Mouse (Mus musculus): Measurements from ENCODE around the gene Trim11. TPM values are rescaled to one million over a fixed set of nuclear protein-coding genes. Genes with fewer than 3 reads are reported as not detected.

Gene Trim11
- total RNA-seq, 4 experiments from 2014 or later, result 4.8 to 8.5 (median 7.4) TPM

DNA sequence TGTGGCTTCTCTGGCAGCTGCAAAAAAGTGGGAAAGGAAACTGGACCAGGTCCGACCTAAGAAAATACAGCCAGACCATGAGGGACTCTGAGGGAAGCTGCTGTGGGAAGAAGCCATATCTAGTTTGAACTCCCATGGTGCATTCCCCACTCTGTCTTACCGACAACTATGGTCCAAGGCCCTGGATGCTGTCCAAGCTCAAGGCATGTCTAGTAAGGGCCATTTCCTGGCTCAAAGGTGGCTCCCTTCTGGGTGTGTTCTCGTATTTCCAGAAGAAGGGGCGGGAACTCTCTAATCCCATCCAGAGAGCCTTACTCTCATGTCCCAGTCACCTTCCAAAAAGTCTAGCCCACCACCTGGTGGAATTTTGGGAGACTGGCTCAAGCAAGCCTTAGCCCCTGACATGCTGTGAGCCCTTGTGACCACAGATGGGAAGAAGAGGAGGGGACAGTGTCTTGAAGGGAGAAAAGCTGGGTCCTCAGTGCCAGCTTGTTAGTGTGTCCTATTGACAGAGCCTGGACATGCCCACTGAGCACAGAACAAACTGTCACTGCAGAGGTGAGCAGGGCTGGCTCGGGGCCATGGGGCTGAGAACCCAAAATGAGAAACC lies 2.6 kb downstream of the Trim11 start:
- no peak for DNase-seq (ENCODE audit: low spot score in 2 of 2)

DNA sequence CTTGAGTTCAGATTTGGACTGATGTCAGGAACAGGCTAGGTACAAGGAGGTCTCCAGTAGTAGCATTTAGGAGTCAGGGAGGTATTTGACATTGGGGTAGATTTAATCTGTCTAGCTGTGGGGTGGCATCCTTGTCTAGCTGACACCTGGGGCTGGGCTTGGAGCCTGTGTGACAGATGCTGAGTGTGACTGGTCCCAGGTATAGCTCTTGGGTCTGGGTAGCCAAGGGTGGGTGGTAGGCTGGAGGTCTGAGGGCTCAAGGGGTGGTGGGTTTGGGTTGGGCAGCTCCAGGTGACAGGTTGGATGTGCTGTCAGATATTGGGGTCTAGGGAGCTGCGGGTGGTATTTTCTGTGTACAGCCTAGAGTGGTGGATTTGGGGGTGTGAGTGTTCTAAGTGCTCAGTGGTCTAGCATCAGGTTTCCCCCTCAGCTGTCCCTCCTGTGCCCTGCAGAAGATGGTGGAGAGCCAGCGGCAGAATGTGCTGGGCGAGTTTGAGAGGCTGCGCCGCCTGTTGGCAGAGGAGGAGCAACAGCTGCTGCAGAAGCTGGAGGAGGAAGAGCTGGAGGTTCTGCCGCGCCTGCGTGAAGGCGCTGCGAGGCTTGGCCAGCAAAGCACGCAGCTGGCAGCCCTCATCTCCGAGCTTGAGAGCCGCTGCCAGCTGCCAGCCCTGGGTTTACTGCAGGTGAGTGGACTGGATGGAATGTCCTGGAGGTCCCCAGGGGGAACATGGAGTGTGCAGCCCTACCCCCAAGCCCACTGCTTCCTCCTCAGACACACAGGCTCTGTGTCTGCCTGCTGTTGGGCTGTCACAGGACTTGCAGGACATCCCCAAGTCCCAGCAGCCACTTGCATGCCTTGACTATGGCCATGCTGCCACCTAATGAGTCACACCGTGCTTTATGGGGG lies 3.9 kb downstream of the Trim11 start:
- peak; percentile 74 to 86 for DNase-seq (ENCODE audit: low spot score in 2 of 2)

DNA sequence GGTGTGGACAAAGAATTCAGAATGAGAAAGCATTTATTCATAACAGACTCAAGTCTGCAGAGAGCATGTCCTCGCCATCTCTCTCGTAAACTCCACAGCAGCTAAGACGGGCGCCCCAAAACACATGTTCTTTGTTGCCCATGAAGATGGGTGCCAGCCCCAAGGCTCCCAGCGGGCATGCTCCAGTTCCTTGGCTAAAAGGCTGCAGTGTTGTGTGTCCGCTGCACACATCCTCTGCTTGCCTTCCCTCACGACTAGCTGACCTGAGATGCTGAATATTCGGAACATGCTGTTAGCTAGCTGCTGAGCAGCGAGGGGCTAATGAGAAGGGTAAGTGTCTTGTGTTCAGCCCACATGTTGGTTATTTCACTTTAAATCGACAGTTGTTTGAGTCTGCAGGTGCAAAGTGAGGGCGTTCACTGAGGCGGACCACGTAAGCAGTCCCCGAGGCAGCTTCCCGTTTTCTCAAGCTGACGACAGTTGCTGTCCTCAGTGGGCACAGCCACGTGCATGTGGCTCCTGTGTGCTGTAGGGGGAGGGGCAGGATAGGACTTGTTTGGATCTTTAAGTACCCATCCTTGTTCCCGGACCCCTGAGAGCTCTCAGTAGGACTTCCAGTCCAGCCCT lies 4.7 kb downstream of the Trim11 start:
- DNase-seq (ENCODE audit: low spot score in 2 of 2), result no peak

GRCm38 (mm10) chr11:58983691-58984341 lies 5.9 kb downstream of the Trim11 start:
- DNase-seq (ENCODE audit: low spot score in 2 of 2), result peak in 1 of 2 experiments; percentile 2

DNA sequence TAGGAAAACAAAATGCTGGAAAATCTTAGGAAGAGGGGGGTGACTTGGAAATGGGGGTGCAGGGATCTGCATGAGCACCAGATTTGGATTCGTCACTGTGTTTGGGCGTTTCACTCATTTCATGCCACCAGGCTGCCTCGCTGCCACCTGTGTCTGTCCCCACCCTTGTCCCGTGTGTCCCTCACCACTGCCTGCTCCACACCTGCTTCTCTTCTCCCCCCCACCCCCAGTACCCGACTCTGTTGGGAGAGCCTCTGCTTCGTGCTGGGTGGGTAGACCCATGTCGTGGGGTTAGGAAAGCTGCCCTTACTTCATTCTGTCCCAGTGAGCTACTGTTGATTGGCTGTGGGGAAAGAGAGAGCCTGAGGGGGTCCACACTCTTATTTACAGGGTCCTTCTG lies 6.8 kb downstream of the Trim11 start:
- no peak for DNase-seq (ENCODE audit: low spot score in 2 of 2)

- no peak for DNase-seq (ENCODE audit: low spot score in 2 of 2)
These were observed 7.5 kb downstream of the Trim11 start for GRCm38 (mm10) chr11:58985299-58985917.

DNA sequence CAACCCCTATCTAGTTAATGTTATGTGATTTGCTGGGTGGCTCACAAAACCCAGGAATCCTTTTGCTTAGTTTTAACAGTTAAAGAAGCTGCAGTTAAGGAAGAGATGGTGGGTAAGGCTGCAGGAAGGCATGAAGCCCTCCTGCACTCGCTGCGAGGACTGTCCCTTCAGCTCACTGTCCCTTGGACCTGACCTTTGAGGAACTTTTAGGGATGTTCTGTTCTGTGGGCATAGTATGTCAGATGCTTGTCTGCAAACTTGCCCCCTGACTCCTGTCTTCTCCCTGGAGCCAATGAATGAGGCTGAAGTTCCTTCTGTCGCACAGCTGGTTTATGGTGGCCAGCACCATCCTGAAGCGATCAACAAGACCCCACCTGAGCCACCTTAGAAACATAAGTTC lies 11.3 kb downstream of the Trim11 start:
- no peak for DNase-seq (ENCODE audit: low spot score in 2 of 2)

- no peak for DNase-seq (ENCODE audit: low spot score in 2 of 2)
These were observed 12.2 kb downstream of the Trim11 start for GRCm38 (mm10) chr11:58990141-58990540.

DNA sequence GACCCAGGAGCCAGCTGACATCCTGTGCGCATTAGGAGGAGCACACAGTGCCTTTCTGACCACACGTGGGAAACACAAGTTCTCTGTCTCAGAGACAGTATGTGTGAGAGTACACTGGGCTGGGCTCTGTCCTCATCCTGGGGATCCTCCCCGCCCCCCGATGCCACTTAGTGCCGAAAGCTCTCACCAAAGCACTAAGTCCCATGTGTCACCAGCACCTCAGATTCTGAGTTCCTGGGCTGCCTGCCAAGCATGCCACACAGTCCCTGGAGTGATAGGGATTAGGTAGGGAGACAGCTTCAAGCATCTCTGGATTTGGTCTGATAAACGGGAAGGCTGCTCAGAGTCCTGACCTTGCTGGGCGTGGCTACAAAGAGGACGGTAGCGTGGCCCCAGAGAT lies 12.9 kb downstream of the Trim11 start:
- no peak for DNase-seq (ENCODE audit: low spot score in 2 of 2)

- no peak for DNase-seq (ENCODE audit: low spot score in 2 of 2)
These were observed 14.0 kb downstream of the Trim11 start for GRCm38 (mm10) chr11:58991911-58992310.

- no peak for DNase-seq (ENCODE audit: low spot score in 2 of 2)
These were observed 15.3 kb downstream of the Trim11 start for GRCm38 (mm10) chr11:58993091-58993670.

DNA sequence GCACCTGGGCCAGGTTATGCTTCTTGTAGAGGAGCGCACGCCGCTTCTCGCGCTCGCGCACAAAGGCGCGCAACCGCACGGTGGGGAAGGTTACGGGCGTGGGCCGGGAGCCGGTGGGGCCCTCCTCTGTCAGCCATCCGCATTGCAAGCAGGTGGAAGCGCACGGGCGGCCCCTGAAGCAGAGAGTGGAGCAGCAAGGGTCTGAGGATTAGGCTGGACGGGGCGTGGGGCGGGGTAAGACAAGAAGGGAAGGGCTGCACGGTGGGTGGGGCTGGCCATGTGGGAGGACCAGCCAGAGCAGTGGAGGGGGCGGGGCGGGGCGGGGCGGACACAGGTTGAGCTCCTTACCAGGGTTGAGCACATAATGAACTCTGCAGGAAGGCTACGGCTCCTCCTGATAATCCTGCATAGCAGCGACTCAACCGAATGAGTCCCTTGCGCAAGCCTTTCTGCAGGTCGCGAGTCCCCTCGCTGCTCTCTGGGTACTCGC lies 16.5 kb downstream of the Trim11 start:
- DNase-seq (ENCODE audit: low spot score in 2 of 2), result no peak

DNA sequence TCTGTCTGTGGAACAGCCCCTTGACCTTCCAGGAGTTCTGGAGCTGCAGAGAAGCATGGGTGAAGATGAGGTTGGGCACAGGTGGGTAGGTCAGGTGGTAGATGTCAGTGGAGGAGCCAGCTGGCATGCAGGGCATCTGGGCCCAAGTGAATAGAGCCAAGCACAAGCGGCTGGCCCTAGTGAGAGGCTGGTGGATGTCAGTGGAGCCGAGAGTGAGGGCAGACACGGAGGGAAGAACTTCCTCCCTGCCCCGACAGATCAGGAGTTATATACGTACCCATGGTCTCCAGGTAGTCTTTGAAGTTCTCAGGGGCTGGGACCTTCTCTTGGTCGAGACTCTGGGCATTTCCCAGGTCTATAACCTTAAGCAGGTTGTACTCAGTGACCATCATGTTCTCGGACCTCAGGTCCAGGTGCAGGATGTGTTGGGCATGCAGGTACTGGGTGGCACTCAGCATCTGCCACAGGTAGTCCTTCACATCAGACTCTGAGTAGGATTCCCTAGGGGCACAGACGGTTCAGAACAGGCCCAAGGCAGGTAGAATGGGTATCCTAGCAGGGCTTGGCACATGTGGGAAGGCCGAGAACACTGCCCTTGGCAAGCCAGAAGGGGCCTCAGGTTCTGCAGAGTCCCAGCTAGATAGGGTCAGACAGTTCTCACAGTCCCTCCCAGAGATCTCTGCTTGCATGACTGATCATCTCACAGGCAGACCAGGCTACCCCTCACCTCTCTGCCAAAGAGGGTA lies 17.3 kb downstream of the Trim11 start:
- DNase-seq (ENCODE audit: low spot score in 2 of 2), result no peak

GRCm38 (mm10) chr11:58995807-58996370 lies 18.0 kb downstream of the Trim11 start:
- DNase-seq (ENCODE audit: low spot score in 2 of 2), result no peak

DNA sequence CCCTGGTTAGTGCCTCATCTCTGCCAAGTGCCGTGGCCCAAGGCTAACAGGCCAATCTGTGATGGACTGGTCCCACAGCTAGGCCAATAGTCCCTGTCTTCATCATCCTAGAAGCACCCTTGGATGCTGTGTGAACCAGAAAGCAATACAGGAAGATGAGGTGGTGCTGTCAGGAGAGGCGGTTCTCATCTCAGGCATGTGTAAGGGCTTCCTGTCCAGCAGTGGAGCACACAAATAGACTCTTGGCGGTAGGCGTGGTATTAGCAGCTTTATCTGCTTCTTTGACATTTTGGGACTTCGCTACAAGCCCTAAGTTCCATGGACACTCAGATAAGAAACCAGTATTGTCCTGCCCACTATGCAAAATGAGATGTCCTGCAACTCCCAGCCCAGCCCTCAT lies 19.6 kb downstream of the Trim11 start:
- DNase-seq (ENCODE audit: low spot score in 2 of 2), result no peak

DNA sequence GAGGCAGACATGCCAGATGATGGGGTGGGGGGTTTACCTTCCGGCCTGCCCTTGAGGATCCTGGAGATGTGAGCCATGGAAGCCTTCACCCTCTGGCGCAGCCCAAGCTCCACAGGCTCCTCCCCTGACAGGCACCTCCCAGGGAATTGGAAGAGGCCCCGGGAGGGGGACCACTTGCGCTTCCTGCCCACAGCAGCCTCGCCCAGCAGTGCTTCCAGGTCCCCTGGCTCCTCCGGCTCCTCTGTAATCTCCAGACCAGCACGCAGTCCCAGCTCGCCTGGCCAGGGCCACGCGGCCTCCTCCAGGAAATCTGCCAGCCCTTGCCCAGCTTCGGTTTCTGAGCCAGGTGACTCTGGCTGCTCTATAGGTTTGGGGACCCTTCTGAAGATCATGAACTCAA lies 21.3 kb downstream of the Trim11 start:
- no peak for DNase-seq (ENCODE audit: low spot score in 2 of 2)

DNA sequence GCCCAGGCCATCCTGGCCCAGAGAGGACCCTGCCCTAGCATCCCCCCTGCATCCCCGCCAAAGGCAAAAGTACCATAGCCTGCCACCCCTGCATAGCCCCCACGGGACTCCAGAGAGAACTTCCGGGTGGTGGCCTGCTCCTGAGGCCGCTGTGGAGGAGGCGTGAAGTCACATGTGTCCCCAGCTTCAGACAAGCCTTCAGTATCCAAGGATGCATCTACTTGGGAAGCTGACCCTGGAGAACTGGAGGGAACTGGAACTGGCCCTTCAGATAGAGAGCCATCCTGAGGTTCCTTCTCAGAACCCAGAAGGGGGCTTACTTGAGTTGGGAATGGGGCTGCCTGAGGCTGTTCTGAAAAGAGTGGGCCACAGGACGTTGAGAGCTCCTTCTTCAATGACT lies 21.9 kb downstream of the Trim11 start:
- DNase-seq (ENCODE audit: low spot score in 2 of 2), result no peak

GRCm38 (mm10) chr11:59000635-59001034 lies 22.7 kb downstream of the Trim11 start:
- no peak for DNase-seq (ENCODE audit: low spot score in 2 of 2)

GRCm38 (mm10) chr11:59002327-59003079 lies 24.6 kb downstream of the Trim11 start:
- DNase-seq (ENCODE audit: low spot score in 2 of 2), result no peak
